Mouse (Mus musculus): Measurements from ENCODE around the gene Iqcf5.
A peak's percentile ranks its signal among the peaks of the same experiment; 100 is the strongest.

Gene Iqcf5

DNA sequence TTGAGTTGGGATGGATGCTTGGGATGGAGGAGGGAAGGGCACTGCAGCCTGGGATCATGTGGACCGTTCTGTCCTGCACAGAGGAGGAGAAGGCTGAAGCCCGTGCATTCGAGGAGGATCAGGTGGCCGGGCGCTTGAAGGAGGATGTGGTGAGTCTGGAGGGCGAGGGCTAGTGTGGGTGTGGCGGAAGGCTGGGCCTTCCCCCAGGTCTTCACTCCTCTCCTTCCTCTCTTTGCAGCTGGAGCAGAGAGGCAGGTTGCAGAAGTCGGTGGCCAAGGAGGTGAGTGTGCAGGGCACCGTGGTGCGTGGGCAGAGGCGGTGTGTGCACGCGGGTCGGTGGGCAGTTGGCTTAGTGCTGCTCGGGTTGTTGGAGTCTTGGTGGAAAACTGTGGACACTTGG lies 33.3 kb upstream of the Iqcf5 start:
- peak in 1 of 2 experiments; percentile 54 for DNase-seq (ENCODE audit: low spot score in 2 of 2)

DNA sequence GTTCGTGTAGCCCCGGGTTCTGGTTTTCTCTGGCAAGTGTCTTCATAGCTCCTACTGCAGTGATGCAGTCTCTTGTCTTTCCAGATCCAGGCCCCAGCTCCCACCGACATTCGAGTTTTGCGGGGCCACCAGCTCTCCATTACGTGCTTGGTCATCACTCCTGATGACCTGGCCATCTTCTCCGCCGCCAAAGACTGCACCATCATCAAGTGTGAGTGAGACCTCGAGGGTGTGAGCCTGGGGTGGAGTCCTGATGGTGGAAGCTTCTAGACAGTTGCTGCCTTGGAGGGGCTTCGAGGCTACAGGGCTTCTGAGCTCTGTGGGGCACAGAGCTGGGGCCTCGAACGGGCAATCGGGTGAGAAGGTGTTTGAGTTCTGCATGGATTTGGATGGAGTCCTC lies 32.7 kb upstream of the Iqcf5 start:
- peak in 1 of 2 experiments; percentile 58 for DNase-seq (ENCODE audit: low spot score in 2 of 2)

DNA sequence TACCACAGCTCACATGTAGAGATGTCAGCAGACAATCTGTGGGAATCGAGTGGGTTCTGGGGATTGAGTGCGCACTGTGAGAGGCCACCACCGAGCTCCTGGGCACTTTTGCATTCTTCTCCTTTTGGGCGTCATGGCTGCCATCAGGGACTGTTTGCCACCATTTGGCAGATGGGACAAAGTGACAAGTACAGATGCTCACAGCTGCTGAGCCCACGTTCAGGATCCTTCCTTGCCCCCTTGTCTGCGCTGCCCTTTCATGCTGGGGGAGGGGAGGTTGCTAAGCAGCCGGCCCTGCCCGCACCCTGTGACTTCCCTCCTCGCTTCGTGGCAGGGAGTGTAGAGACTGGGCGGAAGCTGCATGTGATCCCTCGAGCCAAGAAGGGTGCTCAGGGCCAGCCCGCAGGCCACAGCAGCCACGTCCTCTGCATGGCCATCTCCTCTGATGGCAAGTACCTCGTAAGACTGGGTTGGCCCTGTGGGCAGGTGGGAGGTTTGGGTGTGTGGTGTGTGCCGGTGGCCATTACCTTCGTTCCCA lies 31.7 kb upstream of the Iqcf5 start:
- peak in 1 of 2 experiments; percentile 55 for DNase-seq (ENCODE audit: low spot score in 2 of 2)

DNA sequence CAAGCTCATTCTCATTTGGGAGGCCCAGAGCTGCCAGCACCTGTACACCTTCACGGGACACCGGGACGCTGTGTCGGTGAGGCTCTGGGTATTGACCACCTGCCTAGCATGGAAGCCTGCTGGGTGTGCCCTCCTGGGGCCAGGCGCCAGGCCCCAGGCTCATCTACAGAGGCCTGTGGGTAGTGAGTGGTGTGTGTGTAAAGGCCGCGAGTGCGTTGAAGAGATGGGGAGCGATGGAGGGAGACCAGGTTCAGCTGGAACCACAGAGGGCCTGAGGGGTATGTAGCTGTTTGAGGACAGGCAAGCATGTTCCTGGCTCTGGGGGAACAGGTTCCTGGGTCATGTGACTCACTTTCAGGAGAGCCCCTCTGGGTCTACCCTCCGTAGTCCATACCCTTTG lies 31.2 kb upstream of the Iqcf5 start:
- DNase-seq (ENCODE audit: low spot score in 2 of 2) = peak in 1 of 2 experiments; percentile 53

DNA sequence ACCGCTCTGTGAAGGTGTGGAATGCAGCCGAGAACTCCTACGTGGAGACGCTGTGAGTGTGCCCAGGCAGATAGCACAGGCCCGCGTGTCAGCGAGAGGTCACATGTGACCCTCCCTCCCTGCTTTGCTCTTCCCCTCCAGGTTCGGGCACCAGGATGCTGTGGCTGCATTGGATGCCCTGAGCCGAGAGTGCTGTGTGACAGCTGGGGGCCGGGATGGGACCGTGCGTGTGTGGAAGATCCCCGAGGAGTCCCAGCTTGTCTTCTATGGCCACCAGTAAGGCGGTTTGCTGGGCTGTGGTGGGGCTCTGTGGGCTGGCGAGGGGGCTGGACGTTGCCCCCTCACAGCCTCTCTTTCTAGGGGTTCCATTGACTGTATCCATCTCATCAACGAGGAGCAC lies 30.8 kb upstream of the Iqcf5 start:
- DNase-seq (ENCODE audit: low spot score in 2 of 2) = peak in 1 of 2 experiments; percentile 57

DNA sequence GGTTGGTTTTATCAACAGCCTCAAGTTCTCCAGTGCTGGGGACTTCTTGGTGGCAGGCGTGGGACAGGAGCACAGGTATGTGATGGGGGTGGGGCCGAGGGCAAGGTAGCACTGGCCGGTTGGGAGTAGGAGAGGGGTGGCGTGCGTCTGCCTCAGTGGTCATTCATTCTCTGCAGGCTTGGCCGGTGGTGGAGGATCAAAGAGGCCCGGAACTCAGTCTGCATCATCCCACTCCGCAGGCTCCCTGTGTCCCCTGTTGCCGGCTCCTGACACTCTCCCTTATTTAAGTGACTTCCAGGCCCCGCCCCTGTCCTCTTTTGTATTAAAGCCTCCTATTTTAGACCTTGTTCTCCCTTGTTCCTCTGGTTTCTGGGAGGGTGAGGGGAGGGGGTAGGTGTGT lies 29.3 kb upstream of the Iqcf5 start:
- DNase-seq (ENCODE audit: low spot score in 2 of 2) = peak; percentile 14 to 59

DNA sequence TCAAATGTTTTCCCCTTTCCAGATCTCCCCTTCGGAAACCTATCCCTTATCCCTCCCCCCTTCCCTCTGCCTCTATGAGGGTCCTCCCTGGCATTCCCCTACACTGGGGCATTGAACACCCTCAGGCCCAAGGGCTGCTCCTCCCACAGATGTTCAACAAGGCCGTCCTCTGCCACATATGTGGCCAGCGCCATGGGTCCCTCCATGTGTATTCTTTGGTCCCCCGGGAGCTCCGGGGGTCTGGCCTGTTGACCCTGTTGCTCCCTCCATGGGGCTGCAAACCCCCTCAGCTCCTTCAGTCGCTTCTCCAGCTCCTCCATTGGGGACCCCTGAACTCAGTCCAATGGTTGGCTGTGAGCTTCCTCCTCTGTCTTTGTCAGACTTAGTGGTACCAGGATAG lies 26.8 kb upstream of the Iqcf5 start:
- peak; percentile 17 to 54 for DNase-seq (ENCODE audit: low spot score in 2 of 2)

DNA sequence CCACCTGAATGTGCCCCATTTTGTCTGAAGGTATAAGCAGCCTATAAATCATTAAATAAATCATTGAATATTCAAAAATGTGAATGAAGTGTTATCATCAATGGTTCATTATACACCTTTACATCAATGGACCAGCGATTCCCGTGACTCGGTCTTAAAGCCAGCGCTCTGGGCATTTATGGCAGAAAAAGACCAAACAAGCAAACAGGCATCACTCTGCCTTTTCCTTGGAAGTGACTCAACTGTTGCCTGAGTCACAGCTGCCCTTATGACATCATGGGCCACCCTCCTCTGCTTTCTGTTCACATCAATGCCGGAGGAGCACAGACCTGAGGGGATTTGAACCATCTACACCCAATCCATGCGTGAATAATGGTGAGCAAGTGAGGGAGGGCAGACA lies 14.7 kb upstream of the Iqcf5 start, which contains the start of gene Iqcf1:
Gene Iqcf1, plus strand, starts transcription at position 301 of the 400 bp plus-strand sequence.
- peak in 1 of 2 experiments; percentile 44 for DNase-seq (ENCODE audit: low spot score in 2 of 2)

DNA sequence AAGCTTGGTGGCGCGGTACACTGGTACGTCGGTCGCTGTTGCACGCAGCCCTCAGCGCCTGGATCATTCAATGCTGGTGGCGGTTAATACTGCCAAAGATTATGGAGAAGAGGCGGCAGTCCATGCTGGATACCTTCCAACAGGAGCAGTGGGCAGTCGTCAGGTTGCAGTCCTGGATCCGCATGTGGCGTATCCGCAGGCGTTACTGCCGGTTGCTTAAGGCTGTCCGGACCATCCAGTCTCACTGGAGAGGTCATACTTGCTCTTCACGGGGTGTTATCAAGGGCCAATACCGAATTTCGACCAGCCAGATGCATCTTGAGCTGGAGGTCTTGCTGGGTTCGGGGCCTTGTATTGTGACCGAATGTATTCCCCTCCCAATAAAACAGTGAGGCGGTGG lies 12.5 kb upstream of the Iqcf5 start:
- peak in 1 of 2 experiments; percentile 53 for DNase-seq (ENCODE audit: low spot score in 2 of 2)

DNA sequence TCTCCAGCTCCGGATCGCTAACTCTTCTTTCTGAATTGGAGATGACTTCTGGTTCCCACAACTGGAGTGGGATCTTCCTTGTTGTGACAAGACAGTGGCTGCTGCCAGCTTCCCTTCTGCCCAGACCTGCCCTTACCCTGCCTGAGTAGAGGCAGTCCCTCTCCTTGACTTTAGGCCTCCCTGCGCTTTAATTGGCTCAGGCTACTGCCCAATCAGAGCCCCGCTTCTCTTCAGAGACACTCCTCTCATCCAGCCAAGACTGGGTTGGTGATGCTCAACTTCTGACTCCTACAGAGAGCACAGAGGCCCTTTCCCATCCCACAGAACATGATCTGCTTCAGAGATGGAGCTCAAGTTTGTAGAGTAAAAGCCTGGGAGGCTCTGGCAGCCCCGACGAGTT lies 10.1 kb upstream of the Iqcf5 start:
- peak in 1 of 2 experiments; percentile 33 for DNase-seq (ENCODE audit: low spot score in 2 of 2)

DNA sequence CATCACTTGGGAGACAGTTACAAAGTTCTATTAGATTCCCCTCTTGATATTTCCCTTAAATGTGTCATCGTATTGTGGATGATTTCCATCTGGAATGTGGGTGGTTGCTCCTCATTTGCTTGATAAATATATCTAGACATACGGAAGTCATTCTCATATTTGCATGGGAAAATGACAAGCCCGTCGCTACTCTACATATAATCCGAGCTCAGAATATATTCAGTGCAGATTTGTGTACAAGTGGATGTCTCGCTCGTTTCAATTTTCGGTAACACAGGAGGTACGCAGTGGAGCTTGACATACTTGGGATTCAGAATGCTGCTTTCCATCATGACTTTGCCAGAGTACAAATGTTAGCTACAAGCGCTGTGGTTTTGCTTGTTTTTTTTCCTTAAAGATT lies 5.0 kb upstream of the Iqcf5 start:
- DNase-seq (ENCODE audit: low spot score in 2 of 2) = no peak

DNA sequence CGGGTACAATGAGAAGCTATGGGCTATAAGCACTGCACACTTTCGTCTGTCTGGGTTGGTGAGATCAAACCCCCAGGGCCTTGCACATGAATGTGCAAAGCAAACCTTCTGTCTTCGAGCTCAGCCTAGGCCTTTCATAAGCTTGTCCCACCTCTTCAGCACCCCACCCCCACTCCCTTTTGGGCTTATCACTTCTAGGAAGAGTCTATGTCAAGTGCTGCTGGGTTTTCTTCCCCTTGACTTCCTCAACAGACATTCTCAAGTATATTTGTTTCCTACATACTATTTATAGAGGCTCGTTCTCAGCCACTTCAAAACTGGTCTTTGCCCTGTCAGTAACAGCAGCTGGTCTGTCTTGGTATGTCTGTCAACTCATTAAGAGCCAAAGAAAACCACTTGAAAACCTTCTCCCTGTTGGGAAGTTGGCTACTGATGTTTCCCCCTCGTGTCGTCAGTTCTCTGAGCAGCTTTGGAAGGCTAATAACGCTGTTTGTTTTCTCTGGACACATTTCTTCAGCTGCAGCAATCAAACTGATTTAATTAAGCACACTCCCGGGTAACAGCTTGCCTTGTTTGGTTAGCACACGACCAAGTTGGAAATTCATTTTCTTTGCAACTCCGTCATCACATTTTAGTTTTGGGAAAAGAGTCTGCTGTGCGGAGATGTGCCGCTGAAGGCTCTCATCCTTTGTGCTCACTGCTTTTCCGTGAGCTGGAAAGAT lies 1.5 kb upstream of the Iqcf5 start:
- DNase-seq (ENCODE audit: low spot score in 2 of 2) = peak in 1 of 2 experiments; percentile 30

DNA sequence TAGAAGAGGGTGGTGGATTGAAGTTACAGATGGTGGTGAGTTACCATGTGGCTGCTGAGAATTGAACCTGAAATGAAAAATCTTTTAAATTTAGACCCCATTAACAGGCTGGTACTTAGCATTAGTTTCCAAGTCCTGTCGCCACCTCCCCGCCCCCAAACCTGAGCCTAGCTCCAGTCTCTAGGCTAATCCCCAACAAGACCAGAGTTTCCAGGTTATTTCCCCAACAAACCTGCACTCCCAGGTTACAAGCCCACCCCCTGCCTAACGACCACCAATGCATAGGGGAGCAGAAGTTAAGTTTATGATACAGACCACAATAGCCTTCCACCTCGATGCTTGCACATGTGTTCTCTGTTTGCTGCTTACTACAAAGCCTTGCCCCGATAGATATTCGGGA lies 807 bp upstream of the Iqcf5 start:
- DNase-seq (ENCODE audit: low spot score in 2 of 2) = peak in 1 of 2 experiments; percentile 54

DNA sequence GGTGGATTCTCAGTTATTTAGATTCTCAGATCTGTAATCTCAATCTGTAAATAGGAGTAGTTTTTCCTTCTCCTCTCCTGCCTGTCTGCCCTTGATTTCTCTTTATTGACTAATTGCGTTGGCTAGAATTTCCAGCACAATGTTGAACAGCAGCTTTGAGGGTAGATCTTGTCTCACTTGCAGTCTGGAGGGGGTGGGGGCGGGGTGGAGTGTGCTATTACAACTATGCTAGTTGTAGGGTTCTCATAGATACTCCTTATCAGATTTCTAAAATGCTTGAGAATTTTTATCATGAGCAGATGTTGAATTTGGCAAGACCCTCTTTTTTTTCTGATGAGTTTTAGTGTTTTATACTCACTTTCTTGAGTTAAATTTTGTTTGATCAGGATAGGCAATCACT lies 5.1 kb downstream of the Iqcf5 start:
- no peak for DNase-seq (ENCODE audit: low spot score in 2 of 2)

DNA sequence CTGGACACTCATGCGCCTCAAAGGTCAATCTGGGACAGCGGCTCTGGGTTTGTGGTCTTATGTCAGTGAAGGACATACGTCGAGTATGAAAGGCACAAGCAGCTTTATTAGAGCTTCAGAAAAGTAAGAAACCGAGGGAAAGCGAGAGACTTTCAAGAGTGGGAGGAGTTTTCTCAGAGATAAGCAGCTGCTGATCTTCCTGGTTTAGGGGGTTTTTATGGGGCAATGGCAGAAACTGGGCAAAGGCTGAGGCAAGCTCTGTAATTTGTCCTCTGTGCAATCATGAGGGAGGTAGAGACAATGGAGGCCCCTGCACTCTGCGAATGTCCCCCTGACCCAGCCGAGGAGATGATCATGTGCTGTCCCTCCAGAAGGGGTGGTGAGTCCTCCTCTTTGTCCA lies 5.5 kb downstream of the Iqcf5 start:
- no peak for DNase-seq (ENCODE audit: low spot score in 2 of 2)

DNA sequence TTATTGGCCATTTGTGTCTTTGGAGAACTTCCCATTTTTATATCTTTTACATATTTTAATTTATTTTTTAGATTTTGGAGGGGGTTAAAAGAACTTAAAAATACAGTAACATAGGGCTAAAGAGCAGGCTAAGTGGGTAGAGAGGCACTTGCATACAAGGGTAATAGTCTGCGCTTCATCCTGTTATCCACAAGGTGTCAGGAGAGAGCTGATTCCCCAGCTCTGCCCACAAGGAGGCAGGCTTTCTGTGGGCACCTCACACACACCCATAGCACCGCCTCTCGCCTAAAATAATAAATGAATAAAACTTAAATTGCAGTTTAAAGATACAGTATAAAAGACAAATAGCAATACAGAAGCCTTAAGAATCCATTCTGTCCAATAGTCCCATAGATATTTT lies 17.5 kb downstream of the Iqcf5 start:
- no peak for DNase-seq (ENCODE audit: low spot score in 2 of 2)

DNA sequence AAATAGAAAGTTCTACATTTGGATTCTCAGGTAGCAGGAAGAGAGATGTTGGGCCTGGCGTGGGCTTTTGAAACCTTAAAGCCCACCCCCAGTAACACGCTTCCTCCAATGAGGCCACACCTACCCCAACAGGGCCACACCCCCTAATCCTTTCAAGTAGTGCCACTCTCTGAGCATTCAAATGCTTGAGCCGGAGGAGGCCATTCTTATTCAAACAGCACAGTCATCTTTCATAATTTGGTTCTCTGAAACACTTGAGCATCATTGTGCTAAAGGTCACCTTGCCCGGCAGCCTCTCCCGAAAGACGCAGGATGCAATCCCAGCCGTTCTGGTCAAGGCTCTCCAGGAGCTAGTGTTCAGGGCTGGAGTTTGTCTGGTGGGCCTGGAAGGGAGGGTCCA lies 19.9 kb downstream of the Iqcf5 start:
- no peak for DNase-seq (ENCODE audit: low spot score in 2 of 2)

DNA sequence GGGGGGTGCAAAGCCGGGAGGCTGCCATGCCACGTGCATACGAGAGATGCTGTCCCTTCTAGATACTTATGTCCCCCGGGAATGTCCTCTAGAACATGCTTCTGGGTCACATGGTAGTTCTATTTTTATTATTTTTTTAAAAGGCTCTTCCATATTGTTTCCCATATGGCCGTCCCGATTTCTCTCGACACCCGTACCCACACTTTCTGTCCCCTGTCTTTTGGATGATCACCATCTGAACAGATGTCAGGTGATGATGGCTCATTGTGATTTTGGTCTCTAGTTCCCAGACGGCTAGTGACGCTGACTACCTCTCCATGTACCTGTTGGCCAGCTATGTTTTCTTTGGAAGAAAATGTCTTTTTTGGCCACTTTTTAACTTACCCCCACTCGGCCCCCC lies 20.6 kb downstream of the Iqcf5 start:
- DNase-seq (ENCODE audit: low spot score in 2 of 2) = no peak

DNA sequence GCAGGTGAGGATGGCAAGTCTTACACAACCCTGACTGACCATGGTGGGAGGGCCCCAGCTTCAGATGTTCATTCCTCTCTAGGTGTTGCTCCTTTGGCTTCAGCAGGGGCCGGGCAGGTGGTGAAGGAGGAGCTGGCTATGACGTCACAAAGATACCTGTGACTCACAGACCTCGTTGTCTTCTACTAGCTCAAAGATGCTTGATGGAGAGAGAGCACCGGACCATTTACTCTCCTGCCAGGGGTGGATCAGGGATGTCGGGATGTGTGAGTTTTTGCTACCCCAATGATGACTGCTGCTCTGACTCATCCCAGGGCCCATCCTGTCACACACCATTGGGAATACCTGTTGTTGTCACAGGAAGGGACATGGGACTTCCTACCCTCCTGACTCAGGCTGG lies 47.2 kb downstream of the Iqcf5 start, which contains the start of gene Iqcf3:
Gene Iqcf3, minus strand, starts transcription at position 101 of the 400 bp plus-strand sequence.
- DNase-seq (ENCODE audit: low spot score in 2 of 2) = no peak

DNA sequence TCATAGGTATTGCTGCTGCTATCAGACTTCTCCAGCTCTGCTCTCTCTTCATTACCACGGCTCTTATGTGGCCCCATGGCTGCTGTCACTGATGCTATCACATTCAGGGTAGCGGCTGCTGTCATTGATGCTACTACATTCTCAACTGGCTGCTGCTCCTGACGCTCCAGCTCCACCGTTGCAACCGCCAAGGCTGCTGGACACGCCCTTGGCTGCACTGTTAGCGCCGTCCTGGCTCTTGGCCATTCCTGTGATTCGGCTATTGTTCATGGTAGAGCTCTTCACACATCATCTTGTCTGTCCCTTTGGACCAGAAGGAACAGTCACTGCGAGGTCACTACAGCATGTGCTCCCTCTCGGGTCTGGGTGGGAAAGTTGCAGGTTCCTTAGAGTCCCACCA lies 47.9 kb downstream of the Iqcf5 start:
- DNase-seq (ENCODE audit: low spot score in 2 of 2) = no peak

DNA sequence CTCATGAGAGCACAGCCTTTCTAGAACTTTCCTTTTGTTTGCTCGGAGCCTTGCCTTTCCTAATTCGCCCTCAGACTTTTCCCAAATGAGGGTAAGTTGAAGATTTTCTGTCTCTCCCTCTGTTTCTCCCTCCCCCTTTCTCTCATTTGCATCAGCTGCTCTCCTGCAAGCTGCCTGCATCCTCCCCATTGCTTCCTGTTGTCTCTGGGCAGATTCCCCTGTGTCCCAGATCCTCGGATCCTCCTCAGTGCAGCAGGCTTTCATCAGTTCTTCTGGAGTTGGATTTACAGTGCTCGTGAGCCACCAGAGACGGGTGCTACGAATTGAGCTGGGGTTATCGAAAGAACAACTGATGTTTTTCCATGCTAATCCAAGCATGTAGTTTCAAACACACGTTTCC lies 49.7 kb downstream of the Iqcf5 start:
- DNase-seq (ENCODE audit: low spot score in 2 of 2) = no peak

Data from urinary bladder, postnatal 4 days (tissue).